Mouse (Mus musculus) hindbrain, embryonic 13.5 days (tissue): Measurements from ENCODE around the gene Zfp986. TPM values are rescaled to one million over a fixed set of nuclear protein-coding genes. Genes with fewer than 3 reads are reported as not detected.
"Not testable (repeated sequence)": the region's sequence is repeated elsewhere in the genome, so short reads cannot be mapped to it uniquely, and the experiment has no call there.

ENCODE experiments used
- ATAC-seq: fragments of 200-750 bp; cut with Nextera tagmentation; 2 replicates; pipeline ENCODE4 v1.8.0; 2017; ENCODE audit warnings: moderate TSS enrichment; ENCODE audit not compliant: low FRiP score
- H3K27ac ChIP-seq: fragments of 300-500 bp; sonication (generic); 2 replicates; pipeline ENCODE4 v1.5.1; 2015; ENCODE audit warnings: inconsistent platforms, mild to moderate bottlenecking, moderate library complexity
- H3K27me3 ChIP-seq: fragments of 300-500 bp; sonication (generic); 2 replicates; pipeline ENCODE4 v1.6.1; 2015; ENCODE audit warnings: mild to moderate bottlenecking, inconsistent platforms
- H3K36me3 ChIP-seq: fragments of 300-500 bp; sonication (generic); 2 replicates; pipeline ENCODE4 v1.6.1; 2015; ENCODE audit warnings: mild to moderate bottlenecking, inconsistent platforms
- H3K4me1 ChIP-seq: fragments of 300-500 bp; sonication (generic); replicated peaks from 2 replicates; pipeline ENCODE4 v1.6.1; 2015; ENCODE audit warnings: inconsistent platforms
- H3K4me2 ChIP-seq: fragments of 300-500 bp; sonication (generic); 2 replicates; pipeline ENCODE4 v1.6.1; 2015; ENCODE audit warnings: inconsistent platforms, mild to moderate bottlenecking, moderate library complexity
- H3K4me3 ChIP-seq: fragments of 300-500 bp; sonication (generic); 2 replicates; pipeline ENCODE4 v1.5.1; 2015; ENCODE audit warnings: mild to moderate bottlenecking, inconsistent platforms
- H3K9ac ChIP-seq: fragments of 300-500 bp; sonication (generic); 2 replicates; pipeline ENCODE4 v1.6.1; 2015; ENCODE audit warnings: mild to moderate bottlenecking, inconsistent platforms
- H3K9me3 ChIP-seq: fragments of 300-500 bp; sonication (generic); 2 replicates; pipeline ENCODE4 v1.6.1; 2016; ENCODE audit warnings: inconsistent platforms
- WGBS: fragments of 180-500 bp; shearing (Covaris S2); methylation state at CpG from one replicate; pipeline ENCODE4 v1.1.7; 2015; 5-methylcytosine and 5-hydroxymethylcytosine counted together
- polyA plus RNA-seq: library from polyadenylated mRNA; unstranded; fragments of >200 nt; fragmentation: Nextera tagmentation; extraction: Ambion mirVana; gene quantifications from 2 replicates; pipeline ENCODE4 v1.2.1, GENCODE M21; 2015

Gene Zfp986
- polyA plus RNA-seq, result not detected in 2 replicates

DNA sequence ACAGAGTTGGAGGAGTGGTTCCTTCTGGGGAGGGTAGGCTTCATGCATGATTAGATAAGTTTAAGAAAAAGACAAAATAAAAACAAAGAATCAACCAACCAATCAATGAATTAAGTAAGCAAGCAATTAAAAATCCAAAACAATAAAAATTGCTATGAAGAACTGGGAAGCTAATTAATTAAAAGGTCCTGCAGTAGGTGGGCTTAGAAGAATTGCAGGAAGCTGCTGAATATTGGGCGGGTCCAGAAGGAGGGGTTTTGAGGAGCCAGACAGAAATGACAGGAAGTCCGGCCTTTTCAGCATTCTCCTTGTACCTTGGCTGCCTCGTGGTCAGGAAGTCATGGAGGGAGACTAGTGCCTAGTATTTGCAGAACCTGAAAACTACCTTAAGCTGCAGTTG is at the start of gene Zfp986:
Zfp986 (plus strand) TSS at position 301 of the 400 bp plus-strand sequence.
- not testable (repeated sequence) for H3K9me3 ChIP-seq, H3K36me3 ChIP-seq, H3K4me2 ChIP-seq, H3K4me3 ChIP-seq, H3K27me3 ChIP-seq, H3K9ac ChIP-seq, H3K4me1 ChIP-seq, H3K27ac ChIP-seq, ATAC-seq
- 80% methylated on average over 3 of the region's 3 CpGs for whole genome bisulfite sequencing

DNA sequence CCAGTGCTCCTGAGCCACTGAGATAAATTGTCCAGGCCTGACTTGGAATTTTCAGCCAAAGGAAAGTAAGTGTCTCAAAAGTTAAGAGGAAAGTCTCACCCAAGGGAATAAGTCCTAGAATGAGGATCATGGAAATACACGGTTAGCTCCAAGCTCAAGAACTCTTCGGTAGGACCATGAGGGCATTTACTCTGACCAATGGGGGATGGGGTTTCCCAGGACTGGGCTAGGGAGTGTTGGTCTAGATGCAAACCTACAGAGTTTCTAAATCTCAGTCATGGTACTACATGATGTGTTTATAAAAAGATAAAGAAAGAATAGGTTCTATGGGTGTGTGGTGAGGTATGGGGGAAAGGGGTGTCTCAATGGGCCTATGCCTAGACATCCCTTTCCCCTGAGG is 48.6 kb upstream of the Zfp986 start:
- H3K36me3 ChIP-seq, H3K4me2 ChIP-seq, H3K27ac ChIP-seq, H3K4me3 ChIP-seq, H3K27me3 ChIP-seq, H3K4me1 ChIP-seq, H3K9me3 ChIP-seq, H3K9ac ChIP-seq: not testable (repeated sequence)
- ATAC-seq, result 0 out of 2 replicates have a peak, but pooled peaks have one; percentile 46
- no CpG with 5 or more reads among the region's 2 CpGs for WGBS

DNA sequence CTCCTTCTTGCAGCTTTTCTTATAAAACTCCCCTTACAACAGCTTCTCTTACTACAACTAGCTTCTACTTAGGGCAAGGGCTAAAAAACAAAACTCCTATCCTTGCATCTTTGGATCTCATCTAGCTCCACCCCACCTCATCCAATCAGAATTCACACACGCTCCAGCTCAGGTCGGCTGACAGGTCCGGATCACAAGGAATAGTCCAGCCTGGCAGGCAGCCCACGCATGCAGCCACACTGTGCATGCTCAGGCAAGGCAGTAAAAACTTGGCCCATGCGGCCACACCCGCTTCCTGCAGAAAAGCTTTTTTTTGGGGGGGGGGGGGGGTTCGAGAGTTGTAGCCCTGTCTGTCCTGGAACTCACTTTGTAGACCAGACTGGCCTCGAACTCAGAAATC is 43.0 kb upstream of the Zfp986 start:
- H3K36me3 ChIP-seq, H3K9ac ChIP-seq, H3K27ac ChIP-seq, H3K4me2 ChIP-seq, H3K4me3 ChIP-seq, H3K27me3 ChIP-seq, H3K4me1 ChIP-seq, ATAC-seq, H3K9me3 ChIP-seq: not testable (repeated sequence)
- 90% methylated on average over 3 of the region's 8 CpGs for WGBS

DNA sequence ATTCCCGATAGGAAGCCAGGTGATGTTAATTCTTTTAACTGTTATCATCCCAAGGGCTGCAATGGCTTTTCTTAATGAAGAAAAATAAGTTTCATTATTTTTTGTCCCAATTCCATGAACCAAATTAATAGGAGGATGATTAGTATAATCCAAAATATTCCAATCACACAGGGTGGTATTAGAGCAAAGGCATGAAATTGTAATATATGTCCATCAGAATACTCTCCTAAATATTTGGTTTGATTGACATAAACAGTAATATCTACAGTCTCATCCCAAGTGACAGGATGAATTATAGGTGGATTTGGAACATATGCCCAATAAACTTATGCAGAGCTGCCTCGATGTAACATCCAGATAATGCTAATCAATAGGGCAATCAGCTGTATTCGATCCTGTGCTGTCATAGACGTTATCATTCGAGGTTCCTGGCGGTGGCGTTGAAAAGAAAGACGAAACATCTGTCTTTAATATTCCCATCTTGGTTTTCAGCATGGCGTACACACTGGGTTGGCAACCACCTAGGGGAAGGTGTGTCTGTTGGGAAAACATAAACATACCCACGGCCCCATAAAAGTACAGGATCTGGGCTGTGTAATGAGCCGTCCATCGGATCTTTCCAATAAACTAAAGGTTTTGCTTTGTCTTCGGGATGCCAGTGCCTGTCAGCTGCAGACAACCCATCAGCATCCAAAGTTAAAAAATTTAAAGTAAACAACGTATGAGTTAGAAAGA is 37.1 kb upstream of the Zfp986 start:
- H3K36me3 ChIP-seq, H3K9me3 ChIP-seq, H3K4me1 ChIP-seq, H3K4me3 ChIP-seq, H3K9ac ChIP-seq, H3K27me3 ChIP-seq, H3K27ac ChIP-seq, H3K4me2 ChIP-seq: not testable (repeated sequence)
- WGBS, result 94% methylated on average over 1 of the region's 14 CpGs
- peak; percentile 55; the same call in 1 of the 2 replicates for ATAC-seq

DNA sequence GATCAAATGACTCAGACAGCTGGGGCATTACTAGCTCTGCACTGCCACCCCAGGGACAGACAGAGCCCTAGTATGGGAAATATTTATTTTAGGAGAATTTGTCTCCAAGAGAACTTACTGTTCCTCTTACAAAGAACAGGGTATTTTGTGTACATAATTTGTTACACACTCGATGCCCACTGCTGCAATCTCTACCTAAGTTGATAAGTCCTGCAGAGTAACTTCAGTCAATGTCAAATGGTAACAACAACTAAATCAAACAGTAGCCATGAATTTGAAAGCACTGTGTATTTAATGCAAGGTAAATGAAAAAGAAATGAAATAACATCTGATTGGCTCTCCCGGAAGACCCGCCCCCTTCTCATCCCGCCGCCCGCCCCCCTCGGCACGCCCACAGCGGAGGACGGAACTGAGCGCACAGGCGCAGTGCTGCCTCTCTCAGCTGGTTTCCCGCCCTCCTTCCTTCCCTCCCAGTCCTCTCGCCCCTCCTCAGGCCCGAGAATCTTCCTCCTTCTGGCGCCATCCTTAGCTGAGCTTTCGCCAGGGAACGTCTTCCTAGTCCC is 32.2 kb upstream of the Zfp986 start:
- H3K9me3 ChIP-seq, result peaks cover 15% of the 10 kb centered on the region
- not testable (repeated sequence) for H3K27me3 ChIP-seq, H3K4me2 ChIP-seq, H3K36me3 ChIP-seq, ATAC-seq, H3K4me1 ChIP-seq, H3K9ac ChIP-seq, H3K4me3 ChIP-seq, H3K27ac ChIP-seq
- 90% methylated on average over 7 of the region's 18 CpGs for WGBS

DNA sequence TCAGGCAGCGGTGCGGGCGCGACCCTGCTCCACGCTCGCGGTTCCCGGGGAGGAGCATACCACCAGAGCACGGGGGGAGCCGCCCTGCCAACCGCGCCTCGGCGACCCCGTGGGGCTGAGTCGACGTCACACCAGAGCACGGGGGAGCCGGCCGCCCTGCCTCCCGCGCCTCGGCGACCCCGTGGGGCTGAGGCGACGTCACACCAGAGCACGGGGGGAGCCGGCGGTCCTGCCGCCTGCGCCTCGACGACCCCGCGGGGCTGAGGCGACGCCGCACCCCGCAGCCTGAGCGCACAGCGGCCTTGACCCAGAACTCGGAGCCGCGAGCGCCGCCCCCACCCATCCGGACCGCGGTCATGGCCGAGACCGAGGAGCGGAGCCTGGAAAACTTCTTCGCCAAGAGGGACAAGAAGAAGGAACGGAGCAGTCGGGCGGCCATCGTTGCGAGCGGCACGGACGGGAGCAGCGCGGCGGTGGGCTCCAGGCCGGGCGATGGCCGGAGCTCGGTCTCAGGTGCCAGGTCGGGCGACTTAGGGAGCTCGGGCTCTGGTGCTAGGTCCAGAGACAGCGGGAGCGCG is 31.6 kb upstream of the Zfp986 start:
- peaks cover 15% of the 10 kb centered on the region for H3K9me3 ChIP-seq
- H3K27ac ChIP-seq, H3K4me1 ChIP-seq, H3K9ac ChIP-seq, H3K27me3 ChIP-seq, H3K36me3 ChIP-seq, H3K4me3 ChIP-seq, H3K4me2 ChIP-seq: not testable (repeated sequence)
- 63% methylated on average over 56 of the region's 75 CpGs for WGBS
- ATAC-seq, result peak; percentile 87

DNA sequence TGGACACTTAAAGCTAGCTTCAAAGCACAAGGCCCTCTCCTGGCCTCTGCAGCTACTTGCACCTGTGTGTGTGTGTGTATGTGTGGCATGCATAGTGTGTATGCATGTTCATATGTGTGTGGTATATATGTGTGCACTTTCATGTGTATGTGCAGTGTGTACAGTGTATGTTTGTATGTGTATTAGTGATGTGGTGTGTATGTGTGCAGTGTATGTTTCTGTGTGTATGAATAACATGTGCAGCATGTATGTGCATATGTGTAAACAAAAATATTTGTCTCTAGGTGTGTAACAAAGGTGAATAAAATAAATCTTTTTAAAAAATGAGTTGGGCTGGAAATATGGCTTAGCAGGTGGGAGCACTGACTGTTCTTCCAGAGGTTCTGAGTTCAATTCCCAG is 21.8 kb upstream of the Zfp986 start:
- H3K9ac ChIP-seq, H3K4me3 ChIP-seq, H3K36me3 ChIP-seq, H3K4me1 ChIP-seq, H3K27ac ChIP-seq, H3K9me3 ChIP-seq, H3K4me2 ChIP-seq, H3K27me3 ChIP-seq: not testable (repeated sequence)
- peak; percentile 47; the same call in 1 of the 2 replicates for ATAC-seq

DNA sequence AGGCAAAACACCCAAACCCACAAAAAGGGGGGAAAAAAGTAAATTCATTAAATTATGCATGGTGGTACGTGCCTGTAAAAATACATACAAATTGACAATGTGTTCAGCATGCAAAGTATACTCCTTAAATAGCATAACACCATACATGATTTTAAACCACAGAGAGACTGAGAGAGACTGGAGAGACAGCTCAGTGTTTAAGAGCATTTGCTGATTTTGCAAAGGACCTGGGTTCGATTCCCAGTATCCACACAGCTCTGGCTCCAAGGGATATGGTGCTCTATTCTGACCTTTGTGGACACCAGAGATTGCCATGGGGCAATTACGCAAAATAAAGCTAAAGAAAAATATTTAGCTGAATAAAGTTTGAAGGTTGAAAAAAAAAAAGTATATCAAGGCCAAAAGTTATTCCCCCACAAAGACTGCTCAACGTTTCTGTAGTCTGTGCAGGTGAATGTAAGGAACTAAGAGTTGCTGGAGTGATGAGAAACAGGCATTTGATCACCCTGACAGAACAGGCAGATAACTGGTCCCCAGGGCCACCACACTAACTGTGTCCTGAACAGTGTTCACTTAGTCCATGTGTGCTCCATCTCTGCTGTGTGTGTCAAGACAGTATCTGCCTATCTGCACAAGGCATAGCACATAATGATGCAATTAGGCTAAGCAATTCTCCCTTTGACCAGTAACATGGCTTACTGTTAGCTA is 20.3 kb upstream of the Zfp986 start:
- H3K27me3 ChIP-seq, H3K4me1 ChIP-seq, H3K36me3 ChIP-seq, H3K4me2 ChIP-seq, H3K27ac ChIP-seq, H3K4me3 ChIP-seq, H3K9ac ChIP-seq, H3K9me3 ChIP-seq: not testable (repeated sequence)
- ATAC-seq, result peak; percentile 22; the same call in 1 of the 2 replicates
- 81% methylated on average over 4 of the region's 4 CpGs for WGBS

DNA sequence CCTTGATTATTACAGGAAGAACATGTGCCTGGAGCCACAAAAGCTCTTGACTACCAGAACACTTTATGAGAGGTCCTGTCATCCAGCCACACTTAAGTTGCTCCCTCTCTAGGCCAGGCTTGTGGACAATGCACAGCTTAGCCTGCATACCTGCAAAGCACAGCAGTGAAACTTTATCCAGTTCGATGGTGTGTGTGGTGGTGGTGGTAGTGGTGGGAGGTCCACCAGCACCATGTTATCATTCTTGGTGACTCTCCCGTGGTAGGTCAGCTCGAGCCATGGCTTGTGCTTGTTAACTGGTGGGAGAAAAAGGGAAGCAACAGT is 19.7 kb upstream of the Zfp986 start:
- not testable (repeated sequence) for H3K9ac ChIP-seq, H3K27ac ChIP-seq, H3K9me3 ChIP-seq, H3K4me1 ChIP-seq, H3K36me3 ChIP-seq, H3K4me2 ChIP-seq, H3K27me3 ChIP-seq, H3K4me3 ChIP-seq
- WGBS, result 84% methylated on average over 3 of the region's 3 CpGs
- ATAC-seq, result peak; percentile 39; the same call in 1 of the 2 replicates

DNA sequence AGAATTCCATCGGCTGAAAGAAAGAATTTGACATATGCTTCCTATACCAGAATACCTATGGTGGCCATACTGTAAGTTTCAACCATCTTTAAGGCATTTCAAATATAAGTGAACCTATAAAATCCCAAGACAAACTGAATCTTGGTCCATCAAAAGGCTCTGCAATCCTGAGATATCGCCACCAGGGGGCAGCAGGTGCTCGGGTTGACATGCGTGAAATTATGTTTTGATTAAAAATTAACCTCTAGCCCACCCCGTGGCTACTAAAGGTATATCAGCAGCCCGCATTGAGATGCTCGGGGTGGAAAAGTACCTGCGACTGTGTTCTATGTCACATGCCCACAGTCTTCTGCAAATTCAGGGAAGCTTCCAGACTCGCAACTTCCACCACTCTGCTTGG is 17.2 kb upstream of the Zfp986 start:
- H3K36me3 ChIP-seq, H3K4me1 ChIP-seq, ATAC-seq, H3K9ac ChIP-seq, H3K9me3 ChIP-seq, H3K27ac ChIP-seq, H3K4me2 ChIP-seq, H3K27me3 ChIP-seq, H3K4me3 ChIP-seq: not testable (repeated sequence)
- 65% methylated on average over 8 of the region's 9 CpGs for WGBS

DNA sequence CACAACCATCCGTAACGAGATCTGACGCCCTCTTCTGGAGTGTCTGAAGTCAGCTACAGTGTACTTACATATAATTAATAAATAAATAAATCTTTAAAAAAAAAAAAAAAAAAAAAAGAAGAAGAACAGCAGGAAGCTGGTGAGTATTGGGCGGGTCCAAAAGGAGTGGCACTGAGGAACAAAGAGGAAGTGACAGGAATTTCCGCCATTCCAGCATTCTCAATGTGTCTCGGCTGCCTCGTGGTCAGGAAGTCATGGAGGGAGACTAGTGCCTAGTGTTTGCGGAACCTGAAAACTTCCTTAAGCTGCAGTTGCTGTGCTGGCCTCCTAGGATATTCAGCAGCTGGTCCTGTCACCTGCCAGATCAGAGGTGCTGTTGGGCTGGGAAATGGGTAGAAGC is 4.7 kb upstream of the Zfp986 start:
- H3K4me1 ChIP-seq, H3K9ac ChIP-seq, H3K4me3 ChIP-seq, H3K27ac ChIP-seq, H3K9me3 ChIP-seq, H3K36me3 ChIP-seq, H3K4me2 ChIP-seq, ATAC-seq, H3K27me3 ChIP-seq: not testable (repeated sequence)
- 91% methylated on average over 7 of the region's 8 CpGs for WGBS
